Mouse (Mus musculus) 3T3-L1 (cell line): ENCODE data around the gene Enah.
A peak's percentile ranks its signal among the peaks of the same experiment; 100 is the strongest.

ENCODE experiments used
- DNase-seq: peaks from one replicate; pipeline ENCODE4 v3.0.0-alpha.2; 2015; ENCODE audit warnings: low read depth, low spot score

The Enah gene

DNA sequence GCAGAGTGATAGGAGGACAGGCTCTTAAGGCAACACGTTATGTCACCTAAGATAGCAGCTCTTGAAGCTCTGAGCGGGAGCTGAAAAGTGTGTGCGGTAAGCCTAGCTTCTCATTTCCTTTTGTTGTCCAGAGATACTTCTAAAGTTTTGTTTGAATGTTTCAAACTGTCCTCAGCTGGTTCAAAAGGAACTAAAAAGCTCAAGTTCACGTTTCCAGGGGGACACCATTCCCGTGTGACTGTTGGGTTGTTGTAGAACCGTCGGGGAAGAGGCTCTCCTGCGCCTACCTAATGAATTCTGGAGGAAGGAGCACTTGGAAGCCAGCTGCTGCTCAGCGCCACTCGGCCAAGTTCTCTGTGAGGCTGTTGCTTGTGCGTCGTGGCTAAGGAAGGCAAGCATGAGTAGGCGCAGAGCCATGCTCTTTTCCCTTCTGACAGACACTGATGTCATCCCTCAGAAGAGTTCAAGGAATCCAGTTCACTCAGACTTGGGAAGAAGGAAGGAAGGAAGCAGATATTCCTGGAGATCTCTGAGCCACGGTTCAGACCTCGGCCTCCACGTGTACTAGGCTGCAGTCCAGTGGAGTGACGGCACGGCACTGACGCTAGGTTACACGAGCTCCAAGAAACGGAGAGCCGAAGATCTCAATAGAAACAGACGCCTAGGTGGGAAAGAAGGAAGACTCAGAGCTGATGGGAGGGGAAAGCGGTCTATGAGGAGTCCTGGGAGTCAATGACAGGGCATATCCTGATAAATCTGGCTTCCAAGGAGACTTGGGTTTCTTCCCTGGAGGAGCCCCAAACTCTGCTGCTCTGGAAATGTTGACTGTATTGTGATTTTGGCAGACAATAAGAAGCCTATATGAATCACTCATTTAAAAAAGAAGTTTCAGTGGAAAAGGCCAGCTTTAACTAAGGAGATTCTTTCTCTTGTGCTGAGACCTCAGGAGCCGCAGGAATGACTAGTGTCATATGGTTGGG lies 8.7 kb upstream of the Enah start:
- peak; percentile 96 for DNase-seq

DNA sequence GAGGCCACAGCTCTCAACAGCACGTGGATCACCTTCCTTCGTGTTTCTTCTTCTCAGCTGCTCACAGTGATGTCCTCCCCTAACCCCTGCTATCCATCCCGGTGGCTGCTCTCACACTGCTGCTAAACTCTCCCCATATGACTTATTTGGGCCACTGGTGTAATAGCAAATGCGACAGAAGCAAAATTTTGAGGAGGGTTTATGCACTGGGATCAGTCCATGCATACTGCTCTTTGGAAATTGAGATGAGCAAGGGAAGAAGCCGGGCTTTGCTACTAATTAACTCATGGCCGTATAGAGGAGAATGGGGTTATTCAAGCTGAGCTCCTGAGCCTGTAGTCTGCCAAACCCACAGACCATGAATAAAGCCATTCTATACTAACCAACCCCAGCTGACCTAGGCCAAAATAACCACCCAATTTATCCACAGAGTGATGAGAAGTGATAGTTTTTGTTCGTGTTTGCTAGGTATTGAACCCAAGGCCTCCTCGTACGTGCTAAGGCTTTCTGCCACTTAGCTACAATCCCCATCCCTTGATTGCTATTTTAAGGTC lies 7.7 kb upstream of the Enah start:
- DNase-seq = no peak

DNA sequence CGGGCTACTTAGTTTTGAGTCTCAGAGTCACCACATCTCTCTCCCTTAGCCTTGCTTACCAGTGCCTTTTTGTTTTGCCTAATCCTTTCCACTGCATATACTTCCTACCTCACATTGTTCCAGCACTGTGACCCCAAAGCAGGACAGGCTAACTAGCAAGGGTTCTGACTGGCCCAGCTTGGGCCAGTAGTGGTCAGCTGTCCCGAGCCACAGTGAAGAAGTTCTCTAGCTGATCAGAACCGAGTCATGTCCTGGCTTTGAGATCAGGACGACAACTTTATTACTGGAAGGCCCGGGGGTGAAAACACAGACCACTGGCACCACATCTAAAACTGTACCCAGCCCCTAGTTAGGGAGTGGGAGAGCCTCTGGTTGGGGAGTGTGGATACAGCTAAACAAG lies 7.0 kb upstream of the Enah start:
- no peak for DNase-seq

DNA sequence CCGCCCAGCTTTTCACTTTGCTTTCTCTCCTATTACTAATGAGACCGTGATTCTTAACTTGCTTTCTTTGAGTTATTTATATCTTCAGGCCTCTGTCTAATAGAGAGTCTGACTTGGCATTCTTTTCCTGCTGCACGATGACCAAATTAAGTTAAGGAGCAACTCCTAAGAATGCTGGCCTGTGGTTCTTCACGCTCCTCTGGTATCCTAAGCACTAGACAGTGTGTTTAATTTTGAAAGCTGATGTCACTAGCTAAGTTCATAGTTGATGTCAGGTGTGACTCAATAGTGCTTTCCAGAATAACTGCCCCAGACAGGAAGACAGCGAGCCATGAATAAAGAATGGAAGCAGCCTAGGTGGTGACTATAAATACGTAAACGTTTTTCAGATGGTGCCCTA lies 6.3 kb upstream of the Enah start:
- no peak for DNase-seq

DNA sequence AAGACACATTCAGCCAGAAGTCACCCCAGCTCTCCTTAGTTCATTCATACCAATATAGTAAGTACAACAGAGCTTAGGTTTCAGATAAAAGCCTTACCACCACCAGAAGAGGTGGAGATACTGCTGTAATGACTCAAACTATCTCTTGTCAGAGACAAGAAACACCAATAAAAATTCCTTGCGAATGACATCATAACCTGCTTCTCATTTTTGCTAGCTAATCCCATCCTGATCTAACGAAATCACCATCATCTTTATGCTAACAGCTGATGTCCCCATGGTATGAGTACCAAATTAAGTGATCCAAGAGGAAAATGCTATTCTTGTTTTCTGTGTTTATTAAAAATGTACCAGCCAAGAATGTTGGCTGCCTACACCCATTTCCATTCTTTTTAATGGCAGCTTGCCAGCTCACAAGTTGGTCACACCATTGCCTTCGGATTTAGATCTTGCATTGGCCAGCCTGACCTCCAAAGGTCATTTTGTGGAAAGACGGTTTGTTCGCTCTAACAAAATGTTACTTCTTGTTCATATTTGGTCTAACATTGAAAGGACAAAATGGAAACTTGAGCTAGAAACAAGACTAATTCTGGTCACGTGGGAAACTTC lies 2.0 kb upstream of the Enah start:
- DNase-seq = peak; percentile 83

DNA sequence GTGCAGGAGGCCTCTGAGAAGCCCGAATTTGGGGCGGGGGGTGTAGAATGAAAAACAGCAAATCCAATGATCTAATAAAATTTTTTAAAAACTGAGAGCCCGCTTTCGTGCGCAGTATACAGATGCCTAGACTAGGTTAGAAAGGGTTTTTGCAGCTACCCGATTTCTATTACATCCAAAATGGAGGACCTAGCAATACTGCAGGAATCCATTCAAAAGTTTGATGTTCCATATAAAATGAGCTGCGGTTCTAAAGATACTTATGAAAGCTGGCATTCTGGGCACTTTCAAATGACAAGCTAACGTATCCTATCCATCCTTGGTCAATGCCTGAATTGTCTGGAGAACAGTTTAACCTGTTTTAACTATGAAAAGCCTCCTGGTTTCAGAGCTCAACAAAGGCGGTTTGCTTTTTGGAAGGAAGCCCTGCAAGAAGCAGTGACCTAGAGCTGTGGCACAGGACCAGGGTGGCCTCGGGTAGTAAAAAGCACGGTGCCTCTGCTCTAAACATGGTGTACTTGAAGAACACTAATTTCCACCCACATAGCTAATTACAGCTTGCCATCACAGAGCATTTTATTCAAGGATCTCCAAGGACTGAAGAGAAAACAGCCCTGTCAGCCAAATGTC lies 1.2 kb upstream of the Enah start:
- DNase-seq = no peak

DNA sequence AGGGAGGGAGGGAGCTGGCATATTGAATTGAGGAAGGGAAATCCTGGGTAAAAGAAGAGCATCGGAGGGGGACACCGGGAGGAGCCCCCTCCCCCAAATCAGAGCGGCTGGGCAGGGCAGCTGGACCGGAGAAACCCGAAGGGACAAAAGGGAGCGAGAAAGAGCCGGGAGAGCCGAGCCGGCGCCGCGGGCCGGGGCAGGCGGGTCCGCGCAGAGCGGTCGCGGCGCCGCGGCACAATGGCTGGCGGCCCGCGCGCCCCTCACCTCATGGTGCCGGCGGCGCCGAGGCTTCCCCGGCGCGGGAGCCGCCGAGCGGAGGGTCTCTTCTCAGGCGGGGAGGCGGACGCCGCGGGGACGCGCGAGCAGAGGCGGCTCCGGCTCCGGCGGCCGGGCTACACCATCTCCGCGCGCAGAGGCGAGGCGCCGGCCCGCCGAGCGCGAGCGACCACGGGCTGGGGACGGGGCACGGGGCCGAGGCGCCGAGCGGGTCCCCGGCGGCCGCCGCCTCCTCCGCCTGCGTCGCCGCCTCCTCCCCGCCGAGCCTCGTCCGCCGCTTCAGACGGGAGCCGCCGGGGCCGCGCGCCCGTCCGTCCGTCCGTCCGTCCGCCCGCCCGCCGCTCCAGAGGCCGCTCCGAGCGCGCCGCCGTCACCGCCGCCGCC lies 394 bp downstream of the Enah start:
- no peak for DNase-seq

DNA sequence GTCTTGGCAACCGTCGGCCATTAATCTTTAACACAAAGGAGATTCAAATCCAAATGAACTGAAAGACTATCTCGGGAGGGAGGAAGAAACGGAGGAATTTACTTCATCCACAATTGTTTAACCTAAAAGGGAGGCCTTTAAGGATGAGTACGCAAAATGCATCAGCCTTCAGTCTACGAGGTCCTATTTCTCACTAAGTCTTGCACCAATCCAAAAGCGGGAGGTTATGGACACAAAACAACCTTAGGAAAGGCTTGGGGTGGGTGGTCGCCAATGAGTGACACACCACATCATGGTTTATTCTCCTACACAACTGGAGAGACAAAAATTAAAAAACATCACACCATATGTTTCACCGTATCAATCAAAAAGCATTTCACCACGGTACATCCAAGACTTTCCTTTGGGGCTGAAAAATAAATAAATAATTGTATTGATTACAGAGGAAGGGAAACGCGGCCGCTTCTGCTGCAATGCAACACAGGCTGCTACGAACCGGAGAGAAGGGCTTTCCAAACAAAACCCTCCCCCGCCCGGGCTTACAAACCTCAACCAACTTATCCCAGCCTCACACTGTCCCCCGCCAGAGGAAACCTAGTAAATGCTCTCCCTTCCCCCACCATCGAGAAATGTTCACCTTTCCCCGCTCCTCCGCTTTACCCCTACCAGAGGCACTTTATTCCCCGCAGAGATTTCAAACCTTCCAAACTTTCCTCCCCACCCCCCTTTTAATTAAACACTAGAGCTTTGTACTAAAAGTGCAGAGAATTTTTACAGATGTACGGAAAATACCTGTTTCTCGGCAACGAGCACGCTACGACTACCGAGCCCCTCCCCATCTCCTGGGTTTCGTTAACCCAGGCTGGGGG lies 1.2 kb downstream of the Enah start:
- peak; percentile 68 for DNase-seq

DNA sequence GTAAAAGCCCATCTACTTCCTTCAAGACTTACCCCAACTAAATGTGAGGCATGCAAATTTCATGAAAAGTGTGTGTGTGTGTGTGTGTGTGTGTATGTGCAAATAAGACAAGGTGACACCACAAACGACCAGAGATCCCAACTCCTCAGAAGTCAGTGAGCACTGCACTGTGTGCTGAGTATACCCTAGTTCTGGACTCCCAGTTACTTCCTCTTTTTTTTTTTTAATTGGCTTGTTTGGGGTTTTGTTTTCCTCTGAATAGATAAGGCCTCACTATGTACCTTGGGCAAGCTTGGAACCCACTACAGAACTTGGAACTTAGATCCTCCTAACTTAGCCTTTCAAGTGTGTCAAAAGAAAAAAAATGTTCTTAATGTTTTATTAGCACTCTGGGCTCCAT lies 14.0 kb downstream of the Enah start:
- DNase-seq = no peak

DNA sequence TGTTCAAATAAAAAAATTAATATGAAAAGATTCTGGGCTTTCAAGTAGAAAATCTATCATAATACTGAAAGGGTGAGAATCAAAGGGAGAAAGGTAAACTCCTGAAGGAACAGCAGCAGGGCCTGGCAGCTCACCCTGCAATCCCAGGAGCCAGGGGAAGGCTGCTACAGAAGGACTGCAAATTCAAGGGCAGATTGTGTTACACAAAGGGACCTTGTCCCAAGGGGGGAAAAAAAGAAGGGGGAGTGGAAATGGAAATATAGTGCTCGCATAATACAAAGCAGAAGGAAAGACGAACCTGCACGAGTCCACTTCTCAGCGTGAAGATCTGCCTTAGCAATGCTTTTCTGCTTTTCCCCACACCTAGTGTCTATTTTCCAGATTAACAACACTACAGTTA lies 21.1 kb downstream of the Enah start:
- DNase-seq = no peak

DNA sequence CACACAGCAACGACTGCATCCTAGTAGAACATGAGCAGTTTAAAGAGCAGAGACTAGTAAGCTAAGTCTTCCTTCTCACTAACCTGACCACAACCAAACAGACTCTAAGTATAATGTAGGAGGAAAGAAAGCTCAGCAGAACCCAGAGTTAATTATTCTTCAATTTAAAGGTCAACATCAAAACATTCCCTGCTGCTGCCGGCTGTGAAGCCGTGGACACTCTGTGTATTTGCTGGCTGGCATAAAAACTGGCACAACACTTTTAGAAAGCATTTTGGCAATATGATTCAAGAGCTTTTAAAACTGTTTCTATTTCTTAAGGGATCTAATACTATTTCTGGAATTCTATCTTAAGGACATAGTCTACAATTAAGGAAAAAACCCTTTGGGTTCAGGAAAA lies 22.0 kb downstream of the Enah start:
- DNase-seq = no peak

DNA sequence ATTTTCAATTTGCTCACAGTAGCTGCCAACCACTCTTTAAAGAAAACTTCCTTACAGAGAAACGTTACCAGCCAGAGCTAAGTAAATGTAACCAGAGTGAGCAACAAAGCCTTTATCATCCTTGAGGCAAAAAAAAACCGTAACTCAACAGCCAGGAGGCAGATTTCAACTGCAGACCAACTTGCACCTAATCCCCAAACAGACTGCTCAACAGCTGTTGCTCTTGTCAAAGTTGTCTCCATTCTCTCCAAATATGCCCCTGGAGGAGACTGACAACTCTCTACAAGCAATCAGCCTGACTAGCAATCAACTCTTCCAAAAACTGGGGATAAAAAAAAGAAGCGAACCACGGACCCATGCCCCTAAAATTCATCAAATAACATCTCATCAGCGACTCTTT lies 26.2 kb downstream of the Enah start:
- DNase-seq = no peak

DNA sequence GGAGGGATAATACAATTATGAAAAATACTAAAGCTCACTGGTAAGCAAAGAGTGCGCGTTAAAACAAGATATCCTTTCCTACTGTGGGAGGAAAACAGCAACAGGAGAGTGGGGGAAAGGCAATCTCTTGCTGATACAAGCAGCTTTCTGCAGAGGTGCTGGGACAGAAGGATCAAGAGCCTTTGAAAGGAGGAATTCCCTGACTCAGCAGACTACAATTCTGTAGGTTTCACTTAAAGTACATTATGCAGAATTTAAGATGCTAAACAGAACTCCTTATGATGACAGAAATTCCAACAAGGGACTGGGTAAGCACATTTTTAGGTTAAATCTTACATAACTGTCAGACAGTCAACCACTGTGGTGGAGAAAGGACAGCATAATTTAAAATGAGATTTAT lies 31.4 kb downstream of the Enah start:
- no peak for DNase-seq

DNA sequence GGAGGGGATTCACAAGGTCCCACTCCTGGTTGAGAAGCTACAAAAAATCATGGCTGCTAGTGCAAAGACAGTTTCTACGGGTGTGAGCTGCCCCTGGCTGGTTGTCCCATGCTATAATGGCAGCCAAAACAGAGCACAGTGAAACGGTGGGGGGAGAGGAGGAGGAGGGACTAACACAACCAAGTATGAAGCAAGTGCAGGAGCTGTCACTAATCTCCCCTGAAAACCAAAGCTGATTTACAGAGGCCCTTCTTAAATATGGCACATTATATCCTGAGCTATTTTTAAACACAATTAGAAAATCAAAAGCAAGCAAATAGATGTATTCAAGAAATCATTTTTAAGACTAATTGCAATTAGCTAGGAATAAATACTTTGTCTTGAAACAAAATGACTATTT lies 32.6 kb downstream of the Enah start:
- no peak for DNase-seq

DNA sequence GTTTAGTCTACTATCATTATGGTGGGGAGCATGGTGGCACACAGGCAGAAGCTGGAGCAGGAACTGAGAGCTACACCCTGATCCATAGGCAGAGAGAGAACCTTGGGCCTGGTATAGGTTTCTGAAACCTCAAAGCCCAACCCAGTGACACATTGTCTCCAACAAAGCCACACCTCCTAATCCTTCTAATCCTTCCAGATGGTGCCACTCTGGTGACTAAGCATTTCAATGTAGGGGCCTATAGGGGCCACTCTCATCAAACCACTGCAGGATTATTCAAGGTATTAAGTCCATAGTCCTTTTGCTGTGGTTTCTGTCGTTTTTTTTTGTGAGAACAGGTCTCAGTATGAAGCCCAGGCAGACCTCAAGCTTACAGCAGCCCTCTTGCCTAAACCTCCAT lies 33.9 kb downstream of the Enah start:
- peak; percentile 15 for DNase-seq

DNA sequence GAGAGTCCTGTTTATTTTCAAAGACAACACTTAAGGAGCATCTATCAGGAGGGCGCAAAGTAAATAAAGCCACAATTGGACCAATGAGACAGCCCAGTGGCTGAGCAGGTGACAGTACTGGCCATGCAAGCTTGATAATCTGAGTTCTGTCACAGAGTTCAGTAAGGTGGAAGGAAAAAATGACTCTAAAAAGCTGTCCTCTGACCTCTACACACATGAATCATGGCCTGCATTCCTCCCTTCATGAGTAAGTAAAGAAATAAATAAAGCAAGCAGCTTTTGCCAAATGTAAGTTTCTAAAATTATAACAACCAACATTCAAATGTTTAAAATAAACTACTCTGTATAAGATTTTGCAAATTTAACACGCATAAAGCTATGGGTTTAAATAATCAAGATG lies 35.0 kb downstream of the Enah start:
- DNase-seq = peak; percentile 72

DNA sequence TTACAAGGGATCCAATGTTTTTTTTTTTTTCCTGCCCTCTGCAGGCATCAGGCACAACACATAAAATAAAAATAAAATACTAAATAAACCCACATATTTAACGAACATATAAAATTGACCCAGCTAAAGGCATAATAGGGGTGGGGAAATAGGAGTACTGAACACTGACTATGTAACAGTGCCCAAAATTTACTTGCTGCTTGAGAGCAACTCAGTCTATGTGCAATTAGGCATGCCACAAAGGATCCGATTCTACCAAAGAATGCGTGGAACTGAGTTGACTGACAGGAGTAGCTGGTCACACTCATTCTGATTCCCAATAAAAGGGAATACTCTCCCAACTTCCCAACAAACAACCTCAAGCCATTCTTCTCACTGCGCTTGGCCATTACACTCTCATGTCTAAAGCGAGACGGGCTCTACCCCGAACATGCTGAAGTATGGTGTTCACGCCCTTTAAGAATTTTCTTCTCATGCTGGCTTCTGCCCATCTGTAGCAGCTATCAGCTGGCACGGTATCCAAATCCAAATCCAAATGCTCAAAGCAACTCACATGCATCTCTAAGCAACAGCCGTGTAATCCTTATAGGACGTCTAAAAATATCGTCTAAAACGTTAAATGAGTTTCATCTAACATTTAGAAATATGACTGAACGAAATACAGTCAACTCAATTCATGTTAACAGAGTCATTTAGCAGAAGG lies 39.6 kb downstream of the Enah start:
- DNase-seq = no peak

DNA sequence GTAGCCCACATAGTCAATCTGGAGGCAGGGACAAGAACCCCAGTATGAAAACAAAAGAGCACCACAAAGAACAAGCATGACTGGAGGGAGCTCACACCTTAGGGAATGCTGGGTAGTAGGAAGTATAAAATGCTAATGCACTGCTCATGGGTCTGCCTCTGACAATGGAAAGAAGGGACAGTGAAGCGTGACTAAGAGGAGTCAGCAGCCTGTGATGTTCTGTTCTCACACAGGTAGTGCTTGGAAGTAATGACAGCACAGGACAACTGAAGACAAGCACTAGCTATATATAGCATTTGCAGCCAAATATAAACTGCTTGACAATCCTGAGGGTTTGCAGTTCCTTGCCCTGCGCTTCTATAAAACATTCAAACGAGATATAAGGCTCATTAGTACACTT lies 44.3 kb downstream of the Enah start:
- no peak for DNase-seq

DNA sequence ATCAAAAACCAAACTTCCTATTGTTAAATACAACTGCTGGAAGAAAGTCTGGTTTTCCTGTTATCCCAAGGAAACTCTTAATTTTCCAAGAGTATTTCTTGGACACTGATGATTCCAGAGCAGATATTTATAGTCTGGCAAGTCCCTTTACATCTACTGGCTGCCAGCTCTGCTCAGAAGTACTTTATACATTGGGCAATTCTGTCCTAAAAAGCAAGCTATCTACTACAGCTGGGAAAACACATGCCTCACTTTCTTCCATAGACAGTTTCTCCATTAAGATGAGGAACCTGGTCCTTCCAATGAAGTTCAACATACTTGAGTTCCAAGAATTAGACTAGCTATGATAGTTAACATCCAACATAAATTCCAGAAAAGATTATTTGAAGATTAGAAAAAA lies 44.9 kb downstream of the Enah start:
- DNase-seq = no peak

DNA sequence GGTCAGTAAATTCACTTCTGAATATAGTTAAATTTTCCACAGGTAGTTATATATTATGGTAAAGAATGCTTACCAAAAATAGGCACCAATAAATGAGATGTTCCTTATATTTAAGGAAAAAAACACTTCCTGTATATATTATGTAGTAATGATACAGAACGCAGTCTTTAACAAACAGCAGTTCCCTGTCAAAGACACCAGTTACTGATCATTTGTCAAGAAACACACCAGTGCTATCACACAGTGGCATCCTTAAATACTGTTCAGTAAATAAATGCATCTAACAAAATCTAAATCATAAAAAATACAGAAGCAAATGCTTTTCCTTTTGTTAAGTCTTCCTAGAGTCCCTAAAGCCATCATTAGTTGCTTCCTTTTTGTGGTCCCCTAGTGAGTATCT lies 54.5 kb downstream of the Enah start:
- no peak for DNase-seq
